Mouse (Mus musculus) retina, postnatal 7 days (tissue): ENCODE data around the gene Tfdp2.
"Not testable (repeated sequence)": the region's sequence is repeated elsewhere in the genome, so short reads cannot be mapped to it uniquely, and the experiment has no call there.

Experiments used
- DNase-seq: peaks from one replicate; pipeline ENCODE4 v3.0.0-alpha.2; 2012; ENCODE audit warnings: low read depth, low spot score

Gene Tfdp2

DNA sequence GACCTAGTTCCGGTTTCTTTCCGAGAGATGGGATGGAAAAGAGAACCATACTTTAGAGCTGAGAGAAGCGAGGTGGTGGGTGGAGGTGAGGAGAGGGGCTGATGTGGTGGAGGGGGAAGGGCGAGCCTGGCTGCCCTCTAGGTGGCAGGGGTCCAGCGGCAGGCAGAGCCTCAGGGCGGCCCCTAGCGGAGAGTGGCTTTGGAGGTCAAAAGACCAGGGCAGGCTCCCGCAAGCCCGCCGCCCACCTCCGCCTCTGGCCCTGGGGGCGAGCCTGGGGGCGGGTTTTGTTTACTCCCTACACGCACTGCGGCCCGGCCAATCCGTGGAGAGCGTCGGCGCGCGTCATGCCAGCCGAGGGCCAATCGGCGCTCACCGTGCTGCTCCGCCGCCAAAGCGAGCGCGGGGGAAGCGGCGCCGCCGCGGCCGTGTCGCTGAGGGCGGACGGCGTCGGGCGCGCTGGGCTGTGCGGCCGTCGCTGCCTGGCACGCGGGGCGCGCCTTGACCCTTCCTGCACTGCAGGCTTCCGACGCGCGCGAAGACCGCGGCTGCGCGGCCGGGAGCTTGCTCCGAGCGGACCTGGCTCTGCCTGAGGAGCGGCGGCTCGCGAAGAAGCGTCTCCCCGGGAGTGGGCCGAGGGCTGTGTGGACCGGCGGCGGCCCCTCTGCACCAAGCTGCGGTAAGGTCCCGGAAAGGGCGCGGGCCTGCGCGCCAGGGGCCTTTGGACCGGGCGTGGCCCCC is at the start of gene Tfdp2:
Tfdp2 (plus strand) TSS at position 391 of the 738 bp plus-strand sequence.
- peak; percentile 86 for DNase-seq

DNA sequence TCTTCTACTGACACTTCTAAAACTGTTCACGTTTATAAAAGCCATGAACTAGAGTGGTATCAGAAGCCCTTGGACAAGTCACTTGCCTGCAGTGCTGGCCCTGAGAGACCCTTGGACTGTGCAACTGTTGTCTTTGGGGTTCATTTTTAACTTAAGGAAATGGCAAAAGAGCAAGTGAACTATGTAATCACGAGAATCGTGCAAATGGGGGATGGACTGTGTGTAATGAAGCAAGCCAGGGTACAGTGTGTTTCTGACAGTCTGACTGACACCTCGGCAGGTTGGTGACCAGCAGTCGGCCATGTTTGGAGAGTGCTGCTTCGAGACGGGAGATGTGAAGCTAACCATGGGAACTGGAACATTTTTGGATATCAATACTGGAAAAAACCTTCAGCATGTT is 43.3 kb upstream of the Tfdp2 start:
- no peak for DNase-seq

DNA sequence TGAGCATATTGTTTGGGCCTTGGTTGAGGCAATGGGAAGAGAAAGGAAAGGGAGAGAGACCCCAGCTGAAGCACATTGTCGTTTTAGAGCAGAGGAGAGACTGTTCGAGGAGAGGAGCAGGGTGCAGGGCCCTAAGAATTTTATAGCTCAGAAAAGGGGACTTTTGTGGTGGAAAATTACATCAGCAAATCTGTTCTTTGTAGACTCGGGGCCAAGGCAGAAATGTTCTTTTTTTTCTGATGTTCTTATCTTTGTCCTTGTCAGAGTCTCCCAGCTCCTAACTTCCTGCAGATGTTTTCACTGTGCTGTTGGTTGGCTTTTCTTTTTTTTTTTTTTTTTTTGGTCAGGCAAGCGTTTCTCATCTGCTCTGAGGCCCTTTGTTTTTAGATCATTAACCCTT is 37.6 kb upstream of the Tfdp2 start:
- DNase-seq = no peak

DNA sequence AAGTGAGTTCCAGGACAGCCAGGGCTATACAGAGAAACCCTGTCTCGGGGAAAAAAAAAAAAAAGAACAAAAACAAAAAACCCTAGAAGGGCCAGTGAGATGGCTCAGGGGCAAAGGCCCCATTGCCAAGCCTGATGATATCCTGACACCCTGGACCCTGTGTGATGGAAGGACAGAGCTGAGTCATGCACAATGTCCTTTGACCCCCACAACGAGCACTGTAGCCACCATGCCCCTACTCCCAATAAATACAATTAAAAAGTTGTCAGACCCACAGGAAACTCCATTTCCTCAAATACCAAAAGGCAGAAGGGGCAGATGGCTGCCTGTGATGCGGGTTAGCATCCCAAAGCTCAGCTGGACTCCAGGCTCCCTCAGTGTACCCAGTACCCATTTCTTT is 37.0 kb upstream of the Tfdp2 start:
- no peak for DNase-seq

DNA sequence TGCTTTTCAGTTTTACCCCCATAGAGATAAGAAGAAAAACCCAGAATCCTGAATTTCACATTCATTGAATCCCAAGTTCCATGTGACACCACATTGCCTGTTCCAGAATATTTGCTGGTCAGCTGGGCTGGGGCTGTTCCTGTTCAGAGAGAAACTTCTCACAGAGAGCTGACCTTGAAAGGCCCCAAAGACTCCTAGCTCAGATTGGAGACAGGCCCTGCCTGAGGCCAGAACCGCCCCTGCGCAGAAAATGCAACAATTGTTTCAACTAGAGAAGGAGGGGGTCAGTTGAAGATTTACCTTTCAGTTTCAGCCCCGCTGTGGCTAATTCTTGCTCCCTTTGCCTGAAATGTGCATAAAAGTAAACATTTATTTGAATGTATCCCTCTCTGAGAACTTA is 35.3 kb upstream of the Tfdp2 start:
- DNase-seq = no peak

DNA sequence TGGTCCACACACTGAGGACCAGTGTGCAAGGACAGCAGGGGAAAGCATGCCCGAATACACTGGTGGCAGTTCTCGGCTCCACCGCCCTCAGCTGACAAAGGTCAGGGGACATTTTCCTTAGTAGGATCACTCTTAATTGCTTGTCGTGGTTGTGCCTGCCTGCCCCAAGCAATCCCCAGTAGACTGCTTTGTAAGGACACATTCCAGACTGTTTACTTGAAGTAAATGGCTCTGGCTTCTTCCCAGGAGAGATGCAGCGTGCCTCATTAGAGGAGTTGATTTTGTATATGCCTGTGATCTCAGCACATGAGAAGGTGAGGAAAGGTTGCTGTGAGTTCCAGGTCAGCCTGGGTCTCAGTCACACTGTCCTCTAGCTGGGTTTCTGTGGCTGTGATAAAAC is 33.7 kb upstream of the Tfdp2 start:
- no peak for DNase-seq

DNA sequence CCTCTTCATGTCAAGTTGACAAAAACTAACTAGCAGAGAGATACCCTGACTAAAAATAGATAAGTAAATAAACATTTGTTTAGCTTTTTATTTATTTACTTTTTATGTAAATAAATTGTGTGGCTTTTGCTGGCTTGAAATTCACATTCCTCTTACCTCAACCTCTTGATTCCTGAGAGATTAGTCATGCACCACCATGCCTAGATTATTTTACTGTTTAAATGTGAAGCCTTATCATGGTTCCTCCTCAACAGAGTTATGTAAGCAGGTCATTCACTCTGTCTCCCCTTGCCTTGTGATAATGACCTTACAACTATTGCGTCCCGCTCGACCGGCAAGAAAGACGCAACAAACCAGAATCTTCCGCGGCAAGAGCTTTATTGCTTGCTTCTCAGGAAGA is 32.6 kb upstream of the Tfdp2 start:
- DNase-seq = no peak

DNA sequence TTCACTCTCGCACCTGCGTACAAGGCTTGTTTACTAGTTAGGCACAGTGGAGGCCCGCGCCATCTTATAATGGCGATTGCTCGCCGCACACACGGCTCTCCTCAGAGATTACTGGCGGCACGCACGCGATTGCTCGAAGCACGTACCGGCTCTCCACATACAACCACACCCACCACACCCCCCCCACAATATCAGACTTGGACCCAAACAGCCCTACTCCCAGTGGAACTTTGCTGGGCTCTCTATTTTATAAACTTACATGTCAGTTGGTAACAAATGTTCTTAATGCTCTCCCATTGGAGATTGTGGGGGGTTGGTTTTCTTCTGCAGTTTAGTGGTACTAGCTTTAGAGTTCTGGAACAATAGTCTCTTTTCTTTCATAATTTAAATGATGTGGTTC is 32.1 kb upstream of the Tfdp2 start:
- DNase-seq = not testable (repeated sequence)

DNA sequence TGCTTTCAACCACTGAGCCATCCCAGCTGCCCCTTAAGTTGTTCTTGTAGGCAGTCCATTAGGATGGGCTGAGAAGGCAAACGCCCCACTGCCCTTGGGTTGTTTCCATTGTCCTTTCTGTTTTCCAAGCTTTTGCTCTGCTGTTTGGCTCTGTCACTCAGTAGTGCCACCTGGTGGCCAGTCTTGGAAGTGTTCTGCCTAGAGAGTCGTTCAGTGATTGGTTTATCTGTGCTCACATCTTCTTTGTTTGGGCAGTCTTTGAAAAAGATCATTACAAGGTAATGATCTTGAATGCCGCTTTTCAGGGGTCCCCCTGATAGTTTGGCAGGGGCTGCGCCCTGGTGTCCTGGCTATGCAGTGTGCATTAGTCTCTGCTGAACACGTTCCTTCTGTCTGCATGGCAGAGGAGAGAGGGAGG is 28.9 kb upstream of the Tfdp2 start:
- DNase-seq = peak; percentile 48

DNA sequence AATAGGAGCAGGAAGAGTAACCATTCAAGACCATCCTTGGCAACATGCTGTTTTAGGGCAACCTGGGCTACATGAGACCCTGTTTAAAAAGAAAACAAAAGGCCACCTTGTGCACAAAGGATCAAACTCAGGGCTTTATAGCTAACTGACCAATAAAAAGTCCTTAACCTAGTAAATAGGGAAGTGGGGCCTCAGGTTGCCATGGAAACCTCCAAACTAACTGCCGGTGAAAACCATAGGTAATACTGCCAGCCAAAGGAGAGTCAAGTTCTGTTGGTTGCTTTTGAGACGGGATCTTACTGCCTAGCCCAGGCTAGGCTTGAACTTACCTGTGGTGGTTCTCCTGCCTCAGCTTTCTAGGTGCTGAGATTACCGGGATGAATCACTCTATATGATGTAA is 25.5 kb upstream of the Tfdp2 start:
- no peak for DNase-seq

DNA sequence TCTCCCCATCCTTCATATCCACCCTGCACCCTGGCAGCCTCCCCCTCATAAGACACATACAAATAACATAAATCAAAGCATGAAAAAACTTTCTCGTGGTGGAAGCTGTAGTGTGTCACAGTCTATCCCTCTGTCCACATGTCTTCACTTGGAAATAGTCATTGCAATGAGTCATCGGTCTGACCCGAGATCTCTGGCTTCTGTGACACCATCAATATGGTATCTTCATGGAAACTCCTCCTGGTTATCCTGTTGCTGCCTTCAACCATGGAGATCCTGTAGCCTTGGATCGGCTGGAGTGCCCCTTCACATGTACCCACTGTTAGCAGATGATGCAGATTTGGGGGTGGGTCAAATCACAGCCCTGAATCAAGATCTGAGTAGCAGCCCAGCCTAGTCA is 11.2 kb upstream of the Tfdp2 start:
- no peak for DNase-seq

DNA sequence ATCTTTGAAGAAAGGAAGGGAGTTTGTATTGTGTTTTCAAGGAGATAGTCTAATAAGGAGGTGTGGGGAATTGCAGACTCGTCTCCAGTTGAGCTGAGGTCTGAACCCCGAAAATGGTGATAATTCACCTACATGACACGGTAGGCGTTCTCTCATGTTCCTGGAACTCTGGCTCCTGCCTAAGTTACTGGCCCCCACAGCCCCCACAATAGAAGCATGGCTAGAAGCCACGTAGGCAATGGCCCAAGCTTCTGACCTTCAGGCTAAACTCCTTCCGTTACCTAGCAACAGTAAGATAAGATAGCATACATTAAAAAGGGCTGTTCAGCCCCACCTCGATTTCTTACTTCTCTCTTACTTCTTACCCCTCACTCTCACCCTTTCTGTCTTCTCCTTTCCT is 9.4 kb upstream of the Tfdp2 start:
- no peak for DNase-seq

DNA sequence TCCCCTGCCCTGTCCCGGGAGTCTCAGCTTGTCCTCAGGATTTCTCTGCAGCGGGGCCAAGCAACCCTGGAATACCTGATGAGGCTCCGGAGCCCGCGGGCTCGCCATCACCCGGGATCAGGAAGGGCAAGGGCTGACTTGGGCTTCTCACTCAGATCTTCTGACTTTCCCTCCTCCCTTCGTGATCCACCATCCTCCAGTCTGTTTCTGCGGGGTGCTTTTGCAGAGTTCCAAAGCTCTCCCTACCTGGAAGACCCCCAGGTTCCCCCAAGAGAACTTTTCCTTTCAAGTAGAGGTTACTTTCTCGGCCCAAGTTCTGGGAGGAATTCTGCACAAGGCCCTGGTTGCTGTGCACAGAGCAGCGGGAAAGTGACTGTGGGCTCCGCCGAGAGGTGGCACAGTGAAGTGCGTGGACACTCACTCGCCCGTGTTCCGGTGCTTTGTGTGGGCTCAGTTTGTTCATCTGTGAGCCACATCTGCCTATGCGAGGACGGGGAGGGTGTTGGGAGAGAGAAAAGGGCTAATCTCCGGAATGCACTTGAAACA is 634 bp downstream of the Tfdp2 start:
- DNase-seq = peak; percentile 17

DNA sequence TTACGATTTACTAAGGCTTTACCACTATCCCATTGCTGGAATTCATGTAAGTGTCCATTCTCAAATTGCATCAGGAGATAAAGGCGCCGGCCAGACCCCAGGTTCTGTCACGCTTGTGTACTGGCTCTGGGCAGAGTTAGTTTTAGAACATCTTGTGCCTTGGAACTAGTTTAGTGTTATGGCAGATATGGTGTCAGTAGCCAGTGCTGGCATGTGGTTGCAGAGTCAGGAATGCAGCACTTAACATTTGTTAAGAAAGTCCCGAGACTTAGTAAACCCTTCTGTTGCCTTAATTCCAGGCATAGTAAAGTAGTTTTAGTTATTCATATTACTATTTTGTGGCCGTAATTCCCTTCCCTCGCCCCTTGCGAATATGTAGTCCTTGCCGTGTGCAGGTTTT is 1.7 kb downstream of the Tfdp2 start:
- DNase-seq = no peak

DNA sequence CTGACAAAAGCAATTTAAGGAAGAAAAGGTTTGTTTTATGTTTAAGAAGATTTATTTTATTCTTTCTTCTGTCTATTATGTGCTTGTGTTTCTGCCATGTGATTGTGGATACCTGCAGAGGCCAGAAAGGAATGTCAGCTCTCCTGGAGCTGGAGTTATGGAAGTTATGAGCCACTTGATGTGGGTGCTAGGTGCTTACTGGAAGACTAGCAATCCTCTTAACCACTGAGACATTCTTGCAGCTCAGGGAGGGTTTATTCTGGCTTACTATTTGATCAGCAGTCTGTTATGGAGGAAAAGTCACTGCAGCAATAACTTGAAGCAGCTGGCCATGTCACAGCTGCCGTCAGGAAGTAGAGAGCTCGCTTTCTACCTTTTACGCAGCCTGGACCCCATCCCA is 7.6 kb downstream of the Tfdp2 start:
- DNase-seq = no peak

DNA sequence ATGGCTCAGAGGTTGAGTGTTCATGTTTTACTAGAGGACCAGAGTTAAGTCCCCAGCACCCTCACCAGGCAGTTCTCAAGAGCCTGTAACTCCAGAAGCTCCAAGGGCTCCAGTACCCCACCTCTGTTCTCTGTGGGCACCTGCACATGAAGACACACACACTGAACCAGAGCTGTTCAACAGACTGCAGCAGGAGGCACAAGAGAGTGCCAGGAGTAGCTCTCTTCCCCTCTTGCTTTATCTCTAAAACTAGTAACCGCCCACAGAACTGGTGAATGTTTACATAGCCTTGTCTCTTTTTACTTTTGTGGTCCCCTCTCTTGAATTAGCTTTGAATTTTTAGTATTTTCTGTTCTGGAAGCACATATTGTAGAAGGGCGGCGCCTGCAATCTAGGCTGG is 11.4 kb downstream of the Tfdp2 start:
- no peak for DNase-seq

DNA sequence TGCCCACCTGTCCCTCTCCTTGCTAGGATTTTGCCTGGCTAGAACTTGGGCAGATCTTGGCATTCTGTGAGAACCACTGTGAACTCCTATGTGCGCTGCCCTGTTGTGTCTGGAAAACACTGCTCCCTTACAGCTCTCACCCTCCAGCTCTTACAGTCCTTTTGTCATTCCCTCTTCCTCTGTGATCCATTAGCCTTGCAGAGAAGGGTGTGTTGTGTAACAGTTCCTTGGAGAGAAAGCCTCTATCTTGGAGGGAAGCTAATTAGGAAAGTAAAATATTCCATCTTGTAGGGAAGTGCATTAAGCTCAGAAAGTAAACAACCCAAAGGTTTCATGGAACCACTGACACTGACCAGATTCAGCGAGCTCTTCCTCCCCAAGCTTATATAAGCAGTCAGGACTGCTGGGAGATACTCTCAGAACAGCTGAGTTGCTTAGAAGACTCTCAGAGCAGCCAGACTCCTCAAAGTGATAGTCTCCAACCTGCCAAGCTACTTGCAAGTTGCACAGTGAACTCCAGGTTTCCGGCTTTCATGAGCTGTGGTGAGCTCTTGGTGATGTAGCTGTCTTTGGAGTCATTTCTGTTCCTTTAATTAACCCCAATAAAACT is 17.1 kb downstream of the Tfdp2 start:
- DNase-seq = no peak

DNA sequence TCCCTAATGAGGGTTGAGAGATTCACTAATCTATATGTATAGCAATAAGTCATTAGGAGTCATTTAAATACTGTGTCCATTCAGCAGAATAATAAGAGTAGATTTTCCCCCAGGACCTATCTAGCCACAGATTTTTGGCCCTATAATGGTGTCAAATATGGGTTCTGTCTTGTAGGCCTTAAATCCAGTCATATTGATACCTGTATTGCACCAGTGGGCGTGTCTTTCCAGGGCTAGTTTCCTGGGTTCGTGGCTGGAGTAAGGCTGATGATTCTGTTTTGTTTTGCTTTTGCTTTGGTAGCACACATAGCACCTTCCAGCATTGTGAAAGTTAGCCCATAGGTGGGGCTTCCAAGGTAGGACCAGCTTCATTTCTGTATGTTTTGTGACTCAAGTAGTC is 18.1 kb downstream of the Tfdp2 start:
- DNase-seq = no peak

DNA sequence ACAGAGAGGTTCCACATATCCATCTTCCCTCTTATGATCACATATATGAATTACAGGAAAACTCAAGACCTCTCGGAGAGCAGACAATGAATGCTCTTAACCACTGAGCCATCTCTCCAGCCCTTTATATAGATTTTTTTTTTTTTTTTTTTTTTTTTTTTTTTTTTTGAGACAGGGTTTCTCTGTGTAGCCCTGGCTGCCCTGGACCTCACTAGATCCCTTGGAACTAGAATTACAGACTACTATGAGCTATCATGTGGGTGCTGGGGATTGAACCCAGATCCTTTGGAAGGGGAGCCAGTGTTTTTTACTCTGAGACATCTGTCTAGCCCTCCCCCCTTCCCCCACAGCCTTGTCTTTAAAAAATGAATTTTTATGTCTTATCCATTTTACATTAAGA is 21.2 kb downstream of the Tfdp2 start:
- no peak for DNase-seq

DNA sequence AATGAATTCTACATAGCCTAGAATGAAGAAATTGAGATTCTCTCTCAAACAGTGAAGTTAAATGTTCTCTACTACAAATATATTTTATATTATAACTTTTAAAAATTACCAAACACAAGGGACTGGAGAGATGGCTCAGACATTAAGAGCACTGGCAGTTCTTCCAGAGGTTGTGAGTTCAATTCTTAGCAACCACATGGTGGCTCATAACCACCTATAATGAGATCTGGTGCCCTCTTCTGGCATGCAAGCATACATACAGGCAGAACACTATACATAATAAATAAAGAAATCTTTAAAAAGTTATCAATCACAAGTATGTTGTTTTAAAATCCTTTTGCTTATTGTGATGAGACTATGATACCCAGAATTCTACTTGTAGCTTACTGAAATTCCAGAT is 21.7 kb downstream of the Tfdp2 start:
- DNase-seq = no peak

DNA sequence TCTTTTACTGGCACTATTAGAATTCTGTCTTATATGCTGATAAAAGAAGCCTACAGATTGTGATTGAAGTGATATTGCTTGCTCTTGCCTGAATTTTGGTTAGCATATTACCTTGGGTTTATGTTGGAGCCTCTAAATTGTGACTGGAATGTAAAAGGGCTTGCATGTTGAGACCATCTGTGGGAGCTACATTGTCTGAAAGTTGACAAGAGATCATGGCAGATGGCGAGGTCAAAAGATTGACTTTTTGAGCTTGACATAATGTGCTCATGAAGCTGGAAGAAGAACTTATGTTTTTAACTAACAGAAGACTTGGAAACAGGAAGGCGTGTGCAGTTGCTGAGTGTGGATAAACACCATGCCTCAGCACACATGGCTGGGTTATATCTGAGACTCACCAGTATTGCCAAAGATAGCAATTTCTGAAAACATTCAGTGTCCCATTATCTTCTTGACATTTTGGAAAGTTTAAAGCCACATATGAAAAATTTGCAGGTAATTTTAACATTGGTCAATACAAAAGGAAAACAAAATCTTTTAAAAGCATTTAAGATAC is 23.1 kb downstream of the Tfdp2 start:
- DNase-seq = no peak

DNA sequence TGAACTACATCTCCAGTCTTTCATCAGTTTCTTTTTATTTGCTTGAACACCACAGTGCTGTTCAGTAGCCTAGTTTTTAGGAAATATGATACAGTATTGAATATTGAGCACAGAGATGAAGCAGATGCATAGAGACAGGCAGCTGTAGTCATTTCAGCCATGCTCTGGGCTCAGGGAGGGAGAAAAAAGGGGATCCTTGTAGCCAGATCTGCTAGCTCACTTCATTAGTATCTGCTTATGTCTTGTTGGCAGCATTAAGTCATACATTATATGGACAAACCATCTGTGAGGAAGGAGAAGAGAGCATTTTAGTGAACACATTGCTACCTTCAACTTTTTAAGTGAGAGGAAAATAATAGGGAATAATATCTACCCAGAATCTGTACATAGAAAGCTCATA is 24.3 kb downstream of the Tfdp2 start:
- DNase-seq = no peak

DNA sequence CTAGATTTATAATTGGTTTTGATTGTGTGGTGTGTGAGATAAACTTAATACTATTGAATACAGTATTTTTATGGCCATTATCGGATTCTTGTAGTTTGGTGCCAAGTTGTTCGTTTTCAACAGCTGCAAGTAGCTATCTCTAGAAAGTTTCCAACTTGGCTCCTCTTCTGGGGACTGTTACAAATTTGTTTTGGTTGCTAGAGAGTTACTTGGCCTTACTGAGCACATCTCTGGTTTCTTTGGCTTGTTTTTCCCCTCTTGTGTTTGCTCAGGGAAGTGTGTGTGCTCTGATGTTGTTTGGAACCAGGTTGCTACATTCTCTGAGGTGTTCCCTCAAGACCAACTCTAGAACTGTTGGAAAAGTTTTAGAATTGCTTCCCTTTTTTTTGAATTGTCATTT is 27.2 kb downstream of the Tfdp2 start:
- no peak for DNase-seq
